Mouse (Mus musculus) forebrain, postnatal 0 days (tissue): ENCODE data around the gene Pcgf5. TPM values are rescaled to one million over a fixed set of nuclear protein-coding genes. Genes with fewer than 3 reads are reported as not detected.

Source experiments
- ATAC-seq: fragments of 200-750 bp; cut with Nextera tagmentation; 2 replicates; pipeline ENCODE4 v1.8.0; 2017; ENCODE audit warnings: mild to moderate bottlenecking, moderate library complexity
- DNase-seq: peaks from one replicate; pipeline ENCODE4 v3.0.0-alpha.2; 2015
- H3K27ac ChIP-seq: fragments of 300-500 bp; sonication (generic); 2 replicates; pipeline ENCODE4 v1.5.1; 2014; ENCODE audit warnings: low read depth, mild to moderate bottlenecking, antibody characterized with exemption, low read length, moderate library complexity, mixed read lengths
- H3K27me3 ChIP-seq: fragments of 300-500 bp; sonication (generic); 2 replicates; pipeline ENCODE4 v1.6.1; 2014; ENCODE audit warnings: mild to moderate bottlenecking, low read length, mixed read lengths; ENCODE audit not compliant: insufficient read depth
- H3K36me3 ChIP-seq: fragments of 300-500 bp; sonication (generic); 2 replicates; pipeline ENCODE4 v1.6.1; 2014; ENCODE audit warnings: mild to moderate bottlenecking, moderate library complexity; ENCODE audit not compliant: insufficient read depth
- H3K4me1 ChIP-seq: fragments of 300-500 bp; sonication (generic); 2 replicates; pipeline ENCODE4 v1.6.1; 2014; ENCODE audit warnings: antibody characterized with exemption; ENCODE audit not compliant: insufficient read depth
- H3K4me2 ChIP-seq: fragments of 300-500 bp; sonication (generic); 2 replicates; pipeline ENCODE4 v1.6.1; 2014; ENCODE audit warnings: low read depth, mild to moderate bottlenecking, moderate library complexity
- H3K4me3 ChIP-seq: fragments of 300-500 bp; sonication (generic); 2 replicates; pipeline ENCODE4 v1.5.1; 2014; ENCODE audit warnings: low read depth, low read length, mixed read lengths
- H3K9ac ChIP-seq: fragments of 300-500 bp; sonication (generic); 2 replicates; pipeline ENCODE4 v1.6.1; 2014; ENCODE audit warnings: mild to moderate bottlenecking
- H3K9me3 ChIP-seq: fragments of 300-500 bp; sonication (generic); 2 replicates; pipeline ENCODE4 v1.6.1; 2016; ENCODE audit warnings: low read length
- CTCF ChIP-seq: sonication (generic); IDR thresholded peaks from 2 replicates; pipeline ENCODE4 v1.5.1; 2016; ENCODE audit warnings: antibody characterized with exemption, control low read depth, low read depth
- WGBS: fragments of 180-500 bp; shearing (Covaris S2); extraction: QIAGEN DNeasy Blood & Tissue Kit; methylation state at CpG from one replicate; pipeline ENCODE4 v1.1.7; 2014; 5-methylcytosine and 5-hydroxymethylcytosine counted together
- polyA plus RNA-seq: library from polyadenylated mRNA; unstranded; fragments of >200 nt; fragmentation: Nextera tagmentation; extraction: Ambion mirVana; gene quantifications from 2 replicates; pipeline ENCODE4 v1.2.1, GENCODE M21; 2015
- total RNA-seq: library from RNA; depleted of rRNA; stranded (reverse); fragments of >200 nt; gene quantifications from 2 replicates; pipeline ENCODE4 v1.2.3, GENCODE M21; 2014

Gene Pcgf5
- total and polyA plus RNA-seq, 2 experiments from 2014 or later = 5.1 to 7.4 TPM

GRCm38 (mm10) chr19:36364757-36365156 is 16.6 kb downstream of the Pcgf5 start:
- H3K27me3 ChIP-seq = no peaks in the 10 kb centered on the region
- no peak overlapping the region for H3K4me2 ChIP-seq
- no peaks in the 10 kb centered on the region for H3K9me3 ChIP-seq
- no peak overlapping the region for H3K4me3 ChIP-seq
- no peak for DNase-seq
- no peaks in the 10 kb centered on the region for H3K4me1 ChIP-seq
- no peak overlapping the region for H3K9ac ChIP-seq
- H3K27ac ChIP-seq = no peak overlapping the region
- 94% methylated on average over 8 of the region's 8 CpGs for WGBS
- no peak for ATAC-seq
- no peaks in the 10 kb centered on the region for H3K36me3 ChIP-seq
- no peak for TF ChIP-seq CTCF

GRCm38 (mm10) chr19:36371478-36371877 is 23.4 kb downstream of the Pcgf5 start:
- Histone ChIP-seq H3K4me1 (no peaks in the 10 kb centered on the region), H3K9ac (no peak overlapping the region), H3K4me3 (no peak overlapping the region), H3K4me2 (no peak overlapping the region), H3K27me3 (no peaks in the 10 kb centered on the region), H3K9me3 (no peaks in the 10 kb centered on the region), H3K27ac (no peak overlapping the region), H3K36me3 (no peaks in the 10 kb centered on the region)
- no peak for DNase-seq
- ATAC-seq = no peak
- 91% methylated on average over 10 of the region's 10 CpGs for WGBS
- no peak for TF ChIP-seq CTCF

- DNase-seq (no peak), ATAC-seq (no peak)
- H3K9me3 ChIP-seq = no peaks in the 10 kb centered on the region
- no peaks in the 10 kb centered on the region for H3K27me3 ChIP-seq
- TF ChIP-seq CTCF = no peak
- H3K27ac ChIP-seq = no peak overlapping the region
- H3K9ac ChIP-seq = no peak overlapping the region
- H3K4me1 ChIP-seq = no peaks in the 10 kb centered on the region
- H3K36me3 ChIP-seq = no peaks in the 10 kb centered on the region
- no peak overlapping the region for H3K4me2 ChIP-seq
- H3K4me3 ChIP-seq = no peak overlapping the region
- WGBS = 58% methylated on average over 6 of the region's 6 CpGs
Measured at GRCm38 (mm10) chr19:36373056-36373621, 25.0 kb downstream of the Pcgf5 start.

DNA sequence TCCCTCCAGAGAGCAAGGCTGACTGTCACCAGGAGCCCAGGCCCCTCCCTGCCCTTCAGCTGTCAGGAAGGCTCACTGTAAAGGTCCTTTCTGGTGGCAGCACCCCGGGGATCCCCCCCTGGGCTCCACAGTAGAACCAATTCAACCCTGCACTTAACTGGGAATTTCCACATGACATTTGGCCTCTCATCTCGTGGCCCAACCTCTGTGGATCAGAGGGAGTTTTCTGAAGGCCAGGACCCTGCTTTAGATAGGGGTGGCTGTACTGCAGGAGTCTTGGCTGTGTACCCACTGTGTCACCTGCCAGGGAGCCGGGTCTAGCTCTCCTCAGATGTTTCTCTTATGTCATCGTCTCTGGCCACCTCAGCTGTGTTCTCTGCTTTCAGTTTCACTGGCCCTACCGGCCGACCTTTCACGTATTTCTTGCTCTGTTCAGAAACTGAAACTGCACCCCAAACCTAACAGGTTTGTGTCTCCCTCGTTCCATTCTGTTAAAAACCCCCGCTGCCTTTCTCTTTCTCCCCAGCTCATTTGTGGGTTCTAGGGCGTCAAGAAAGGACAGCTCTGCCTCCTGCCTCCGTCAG is 27.2 kb downstream of the Pcgf5 start:
- H3K36me3 ChIP-seq = no peaks in the 10 kb centered on the region
- 80% methylated on average over 11 of the region's 11 CpGs for WGBS
- H3K9me3 ChIP-seq = no peaks in the 10 kb centered on the region
- ATAC-seq (no peak), DNase-seq (no peak)
- no peaks in the 10 kb centered on the region for H3K4me1 ChIP-seq
- no peaks in the 10 kb centered on the region for H3K27me3 ChIP-seq
- no peak overlapping the region for H3K4me2 ChIP-seq
- H3K9ac ChIP-seq = no peak overlapping the region
- H3K27ac ChIP-seq = no peak overlapping the region
- no peak for TF ChIP-seq CTCF
- no peak overlapping the region for H3K4me3 ChIP-seq

- no peak for TF ChIP-seq CTCF
- Histone ChIP-seq H3K9me3 (no peaks in the 10 kb centered on the region), H3K27ac (no peak overlapping the region), H3K9ac (no peak overlapping the region), H3K4me1 (no peaks in the 10 kb centered on the region), H3K27me3 (no peaks in the 10 kb centered on the region), H3K4me2 (no peak overlapping the region), H3K4me3 (no peak overlapping the region), H3K36me3 (no peaks in the 10 kb centered on the region)
- peak; percentile 14 for DNase-seq
- 75% methylated on average over 7 of the region's 7 CpGs for WGBS
- peak; percentile 86 for ATAC-seq
Measured at GRCm38 (mm10) chr19:36377729-36378128, 29.6 kb downstream of the Pcgf5 start.

DNA sequence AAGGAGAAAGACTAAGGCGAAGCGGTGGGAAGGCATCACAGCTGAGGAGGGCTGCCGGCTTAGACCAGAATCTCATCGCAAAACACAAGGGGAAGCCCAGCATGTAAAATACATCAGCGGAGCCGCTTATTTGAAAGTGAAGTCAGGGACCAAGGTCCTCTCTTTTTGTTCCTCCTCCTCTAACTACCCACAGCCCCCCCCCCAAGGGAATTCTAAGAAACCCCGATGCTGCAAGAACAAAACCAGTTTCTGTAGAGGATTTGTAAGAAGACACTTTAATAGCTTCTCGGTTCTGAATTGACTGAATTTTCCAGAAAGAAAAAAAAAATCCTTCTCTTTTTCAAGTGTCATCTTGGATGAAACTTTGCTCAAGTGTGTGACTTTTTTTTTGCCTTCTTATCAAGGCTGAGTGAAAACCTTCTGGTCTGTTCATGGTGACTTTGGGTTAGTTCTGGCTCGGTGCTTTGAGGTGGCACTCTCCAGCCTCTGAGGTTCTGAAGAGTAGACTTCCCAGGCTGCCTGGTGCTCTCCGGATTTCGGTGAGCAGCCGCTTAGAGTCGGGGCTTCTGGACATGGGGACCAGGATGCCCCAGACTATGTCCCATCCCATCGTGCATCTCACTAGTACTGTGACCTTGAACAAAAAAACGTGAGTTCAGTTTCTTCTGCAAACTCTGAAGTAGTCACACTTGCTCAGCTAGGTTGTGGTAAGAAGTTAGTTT is 30.6 kb downstream of the Pcgf5 start:
- Histone ChIP-seq H3K9me3 (no peaks in the 10 kb centered on the region), H3K36me3 (no peaks in the 10 kb centered on the region), H3K4me3 (no peak overlapping the region), H3K4me1 (no peaks in the 10 kb centered on the region), H3K4me2 (no peak overlapping the region), H3K27me3 (no peaks in the 10 kb centered on the region), H3K27ac (no peak overlapping the region), H3K9ac (no peak overlapping the region)
- no peak for TF ChIP-seq CTCF
- ATAC-seq (no peak), DNase-seq (no peak)
- 58% methylated on average over 15 of the region's 15 CpGs for WGBS

DNA sequence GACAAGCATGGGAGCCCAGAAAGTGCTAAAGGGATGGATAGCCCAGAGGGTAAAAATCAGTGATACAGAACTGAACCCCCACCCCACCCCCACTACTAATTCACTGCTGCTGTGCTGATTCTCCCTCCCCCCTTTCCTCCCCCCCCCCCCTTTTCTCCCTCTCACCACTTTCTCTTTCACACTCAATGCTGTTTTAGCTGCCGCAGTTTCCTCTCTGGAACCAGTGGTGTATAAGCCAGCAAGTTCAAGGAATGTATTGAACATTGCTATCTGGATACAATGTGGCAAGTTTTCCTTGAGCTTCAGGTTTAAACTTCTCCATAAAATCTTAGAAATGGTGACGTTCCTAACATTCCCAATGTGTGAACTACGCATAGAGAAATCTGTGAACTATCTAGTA is 34.8 kb downstream of the Pcgf5 start:
- no peak for TF ChIP-seq CTCF
- no peak for ATAC-seq
- DNase-seq = no peak
- Histone ChIP-seq H3K4me2 (no peak overlapping the region), H3K27me3 (no peaks in the 10 kb centered on the region), H3K9me3 (no peaks in the 10 kb centered on the region), H3K9ac (no peak overlapping the region), H3K36me3 (no peaks in the 10 kb centered on the region), H3K4me3 (no peak overlapping the region), H3K27ac (no peak overlapping the region), H3K4me1 (no peaks in the 10 kb centered on the region)
- WGBS = 86% methylated on average over 3 of the region's 3 CpGs
